Mouse (Mus musculus) urinary bladder, adult 2 months (tissue): ENCODE measurements around the gene Mcu. TPM values are rescaled to one million over a fixed set of nuclear protein-coding genes. Genes with fewer than 3 reads are reported as not detected.

ENCODE experiments used
- DNase-seq: peaks from one replicate; pipeline ENCODE4 v3.0.0; 2022; ENCODE audit warnings: low spot score
- polyA plus RNA-seq: library from polyadenylated mRNA; depleted of rRNA; stranded (reverse); fragments of >200 nt; gene quantifications from 2 replicates; pipeline ENCODE4 v1.2.3, GENCODE M21; 2012

Mcu gene
- polyA plus RNA-seq, 1 experiment, result 61.4 TPM

- no peak for DNase-seq
These were observed 125.6 kb downstream of the Mcu start for GRCm38 (mm10) chr10:59490920-59491319.

- DNase-seq, result no peak
These were observed 127.1 kb downstream of the Mcu start for GRCm38 (mm10) chr10:59489411-59489810.

GRCm38 (mm10) chr10:59487351-59487750, 129.1 kb downstream of the Mcu start:
- DNase-seq, result no peak

GRCm38 (mm10) chr10:59484318-59484717, 132.2 kb downstream of the Mcu start:
- DNase-seq, result no peak

- DNase-seq, result no peak
These were observed 135.1 kb downstream of the Mcu start for GRCm38 (mm10) chr10:59481381-59481780.

GRCm38 (mm10) chr10:59470451-59470850, 146.0 kb downstream of the Mcu start:
- DNase-seq, result no peak

- DNase-seq, result no peak
These were observed 149.2 kb downstream of the Mcu start for GRCm38 (mm10) chr10:59467297-59467696.

GRCm38 (mm10) chr10:59466626-59467025, 149.9 kb downstream of the Mcu start:
- no peak for DNase-seq

- DNase-seq, result no peak
These were observed 150.9 kb downstream of the Mcu start for GRCm38 (mm10) chr10:59465546-59465945.

GRCm38 (mm10) chr10:59462307-59462706, 154.2 kb downstream of the Mcu start:
- no peak for DNase-seq

GRCm38 (mm10) chr10:59459767-59460166, 156.7 kb downstream of the Mcu start:
- DNase-seq, result no peak

GRCm38 (mm10) chr10:59454631-59455030, 161.9 kb downstream of the Mcu start:
- no peak for DNase-seq

GRCm38 (mm10) chr10:59451839-59452238, 164.7 kb downstream of the Mcu start:
- DNase-seq, result no peak

- no peak for DNase-seq
These were observed 168.9 kb downstream of the Mcu start for GRCm38 (mm10) chr10:59447546-59447945.

- DNase-seq, result no peak
These were observed 169.5 kb downstream of the Mcu start for GRCm38 (mm10) chr10:59446911-59447437.

- no peak for DNase-seq
These were observed 171.9 kb downstream of the Mcu start for GRCm38 (mm10) chr10:59444635-59445034.

- no peak for DNase-seq
These were observed 172.4 kb downstream of the Mcu start for GRCm38 (mm10) chr10:59444106-59444505.

GRCm38 (mm10) chr10:59443212-59443611, 173.3 kb downstream of the Mcu start:
- DNase-seq, result no peak

GRCm38 (mm10) chr10:59441735-59442134, 174.8 kb downstream of the Mcu start, which contains the start of gene Oit3:
TSS of gene Oit3 (minus strand) at chr10:59441778.
- no peak for DNase-seq

- no peak for DNase-seq
These were observed 176.3 kb downstream of the Mcu start for GRCm38 (mm10) chr10:59440177-59440576.

- DNase-seq, result no peak
These were observed 177.0 kb downstream of the Mcu start for GRCm38 (mm10) chr10:59439508-59439931.

GRCm38 (mm10) chr10:59438651-59439050, 177.8 kb downstream of the Mcu start:
- no peak for DNase-seq

GRCm38 (mm10) chr10:59435746-59436145, 180.7 kb downstream of the Mcu start:
- DNase-seq, result no peak

- no peak for DNase-seq
These were observed 185.7 kb downstream of the Mcu start for GRCm38 (mm10) chr10:59430701-59431218.
